ENCODE assay signal across 14 mouse cellular contexts in the genomic region with DNA sequence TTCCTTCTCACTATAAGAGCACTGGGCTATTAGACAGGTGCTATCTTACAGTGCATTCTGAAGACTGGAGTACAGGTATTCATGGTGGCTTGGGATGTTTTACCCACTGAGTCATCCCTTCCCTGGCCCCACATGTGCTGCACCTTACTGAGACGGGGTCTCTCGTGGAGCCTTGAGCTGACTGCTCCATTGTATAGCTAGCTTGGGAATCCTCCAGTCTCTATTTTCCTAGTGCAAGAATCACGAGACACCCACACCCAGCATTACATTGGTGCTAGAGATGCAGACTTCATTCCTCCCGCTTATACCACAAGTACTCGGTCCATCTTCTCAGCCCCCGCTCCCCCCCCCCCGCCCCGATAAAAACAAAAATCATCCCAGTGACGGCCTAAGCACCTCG. TPM values are rescaled to one million over a fixed set of nuclear protein-coding genes. Genes with fewer than 3 reads are reported as not detected.
DNase-seq lines count a peak whose midpoint lies in the region; ATAC-seq and TF ChIP-seq lines count a peak whose summit lies in the region.
"Had no signal": no experiment of that assay in that cellular context is flagged by ENCODE, and none has a peak within 500 bp of the region (broad histone marks: within the 10 kb centered on the region; RNA-seq: fewer than 3 reads in every experiment).

No protein-coding gene starts in this region.

- peak overlapping the region; percentile 80; the same call in 1 of the 2 replicates for H3K27ac ChIP-seq in heart, postnatal 0 days (ENCODE audit: low read depth)
- peak overlapping the region; percentile 93 for H3K27ac ChIP-seq in lung, embryonic 16.5 days (ENCODE audit: low read length)
- H3K27ac ChIP-seq in embryonic facial prominence, embryonic 15.5 days (replicated peaks): peak overlapping the region; percentile 71; the same call in 1 of the 2 replicates
- H3K27ac ChIP-seq in limb, embryonic 15.5 days: peak overlapping the region; percentile 83; the same call in 1 of the 2 replicates
- H3K27ac ChIP-seq: forebrain, embryonic 12.5 days had no signal

- no peak overlapping the region for H3K4me2 ChIP-seq in heart, postnatal 0 days (ENCODE audit: low read depth, low read length)
- no peak overlapping the region for H3K4me2 ChIP-seq in lung, embryonic 16.5 days (ENCODE audit: low read depth, low read length)
- H3K4me2 ChIP-seq in embryonic facial prominence, embryonic 15.5 days (replicated peaks): no peak overlapping the region
- H3K4me2 ChIP-seq in limb, embryonic 15.5 days: no peak overlapping the region
- H3K4me2 ChIP-seq: forebrain, embryonic 12.5 days had no signal

- ATAC-seq in heart, postnatal 0 days (ENCODE audit: insufficient read depth, low read depth): no peak
- no peak for ATAC-seq in lung, embryonic 16.5 days (ENCODE audit: low read depth)
- ATAC-seq in embryonic facial prominence, embryonic 15.5 days (ENCODE audit: insufficient number of reproducible peaks, low FRiP score, low TSS enrichment, low read depth): no peak
- ATAC-seq in limb, embryonic 15.5 days (ENCODE audit: insufficient number of reproducible peaks, low FRiP score, low TSS enrichment, low read depth): no peak
- ATAC-seq: hindbrain, embryonic 16.5 days had no signal

- no peak overlapping the region for H3K9ac ChIP-seq in heart, postnatal 0 days (replicated peaks; ENCODE audit: low read depth, low read length)
- H3K9ac ChIP-seq in lung, embryonic 16.5 days (ENCODE audit: low read length): no peak overlapping the region
- H3K9ac ChIP-seq in embryonic facial prominence, embryonic 15.5 days: no peak overlapping the region
- H3K9ac ChIP-seq in limb, embryonic 15.5 days: no peak overlapping the region
- H3K9ac ChIP-seq: forebrain, embryonic 12.5 days had no signal

- no peak overlapping the region for H3K4me3 ChIP-seq in heart, postnatal 0 days (ENCODE audit: low read depth, low read length)
- no peak overlapping the region for H3K4me3 ChIP-seq in lung, embryonic 16.5 days (ENCODE audit: low read length)
- no peak overlapping the region for H3K4me3 ChIP-seq in embryonic facial prominence, embryonic 15.5 days (replicated peaks)
- H3K4me3 ChIP-seq in limb, embryonic 15.5 days: no peak overlapping the region
- H3K4me3 ChIP-seq: forebrain, embryonic 12.5 days had no signal

- H3K36me3 ChIP-seq in heart, postnatal 0 days (replicated peaks; ENCODE audit: control insufficient read depth, insufficient read depth, low read length): no peaks in the 10 kb centered on the region
- H3K36me3 ChIP-seq in lung, embryonic 16.5 days (ENCODE audit: control insufficient read depth, insufficient read depth, low read length): no peaks in the 10 kb centered on the region
- H3K36me3 ChIP-seq in embryonic facial prominence, embryonic 15.5 days: no peaks in the 10 kb centered on the region
- H3K36me3 ChIP-seq in limb, embryonic 15.5 days: no peaks in the 10 kb centered on the region
- H3K36me3 ChIP-seq: forebrain, embryonic 12.5 days had no signal

- peaks cover 21% of the 10 kb centered on the region; the same call in 1 of the 2 replicates for H3K4me1 ChIP-seq in heart, postnatal 0 days (ENCODE audit: control insufficient read depth, insufficient read depth)
- peaks cover 49% of the 10 kb centered on the region for H3K4me1 ChIP-seq in lung, embryonic 16.5 days (replicated peaks; ENCODE audit: control insufficient read depth, insufficient read depth, low read length)
- H3K4me1 ChIP-seq in embryonic facial prominence, embryonic 15.5 days: peaks cover 57% of the 10 kb centered on the region
- H3K4me1 ChIP-seq in limb, embryonic 15.5 days: peaks cover 56% of the 10 kb centered on the region

- DNase-seq in heart, postnatal 0 days (ENCODE audit: low spot score): no peak
- no peak for DNase-seq in heart, adult 8-10 months (ENCODE audit: low spot score)
- DNase-seq in lung, postnatal 36 days: no peak
- no peak for DNase-seq in layer of hippocampus, adult 9-11 months
- no peak for DNase-seq in frontal cortex, adult 2 months (ENCODE audit: extremely low spot score in 1 of 2, low spot score in 1 of 2)
- DNase-seq: cerebellum, adult 18-20 months; lung, adult 2 months; right cerebral cortex, adult 18-20 months had no signal

- no peaks in the 10 kb centered on the region for H3K27me3 ChIP-seq in heart, postnatal 0 days (ENCODE audit: control insufficient read depth, insufficient read depth, low read length)
- no peaks in the 10 kb centered on the region for H3K27me3 ChIP-seq in lung, embryonic 16.5 days (ENCODE audit: control insufficient read depth, insufficient read depth, low read depth, low read length)
- H3K27me3 ChIP-seq in embryonic facial prominence, embryonic 15.5 days: no peaks in the 10 kb centered on the region
- H3K27me3 ChIP-seq in limb, embryonic 15.5 days: no peaks in the 10 kb centered on the region
- H3K27me3 ChIP-seq: forebrain, embryonic 12.5 days had no signal

- 78% methylated on average over 10 of the region's 10 CpGs for WGBS in heart, postnatal 0 days
- 63% methylated on average over 10 of the region's 10 CpGs for WGBS in lung, embryonic 16.5 days
- 71% methylated on average over 10 of the region's 10 CpGs for WGBS in embryonic facial prominence, embryonic 15.5 days
- 63% methylated on average over 10 of the region's 10 CpGs for WGBS in limb, embryonic 15.5 days

- TF ChIP-seq CTCF in heart, postnatal 0 days (IDR thresholded peaks at IDR 0.05; ENCODE audit: low read depth): no peak

- no peaks in the 10 kb centered on the region for H3K9me3 ChIP-seq in heart, postnatal 0 days (replicated peaks; ENCODE audit: control insufficient read depth, low read length)
- H3K9me3 ChIP-seq in lung, embryonic 16.5 days (ENCODE audit: control insufficient read depth, low read length): no peaks in the 10 kb centered on the region
- no peaks in the 10 kb centered on the region for H3K9me3 ChIP-seq in embryonic facial prominence, embryonic 15.5 days (replicated peaks)
- no peaks in the 10 kb centered on the region for H3K9me3 ChIP-seq in limb, embryonic 15.5 days
- H3K9me3 ChIP-seq: forebrain, embryonic 12.5 days had no signal

- TF ChIP-seq EP300 in heart, postnatal 0 days (IDR thresholded peaks at IDR 0.05; ENCODE audit: low read depth): no peak

RNA-seq across cellular contexts. Expression of a gene that starts 17.9 kb away (rescaled TPM):
- total RNA-seq in heart, postnatal 0 days (2014; rRNA removed; ENCODE audit: low replicate concordance): 0.50 TPM in 1 of 2 replicates, not detected in the other
- polyA plus RNA-seq in heart, postnatal 0 days (2015; fragmentation: Nextera tagmentation; extraction: Ambion mirVana): 0.78 and 0.90 TPM in 2 replicates
- not detected for total RNA-seq in heart, adult 8-10 months (2022)
- polyA plus RNA-seq in lung, embryonic 16.5 days (2015; fragmentation: Nextera tagmentation; extraction: Ambion mirVana): 7.4 and 8.4 TPM in 2 replicates
- polyA plus RNA-seq in embryonic facial prominence, embryonic 15.5 days (2015; fragmentation: Nextera tagmentation; extraction: Ambion mirVana): 7.0 and 14.1 TPM in 2 replicates
- polyA plus RNA-seq in limb, embryonic 15.5 days (2015; fragmentation: Nextera tagmentation; extraction: Ambion mirVana): 0.18 TPM in 1 of 2 replicates, not detected in the other
- 0.58 and 0.84 TPM in 2 replicates for polyA plus RNA-seq in frontal cortex, adult 2 months (2012; rRNA removed)
- total RNA-seq: gastrocnemius, adult 8-10 months had no signal
